Mouse (Mus musculus) intestine, embryonic 15.5 days (tissue): ENCODE results near the gene Apol8. TPM values are rescaled to one million over a fixed set of nuclear protein-coding genes. Genes with fewer than 3 reads are reported as not detected.
"Not testable (repeated sequence)": the region's sequence is repeated elsewhere in the genome, so short reads cannot be mapped to it uniquely, and the experiment has no call there.

Experiments used
- ATAC-seq: fragments of 200-750 bp; cut with Nextera tagmentation; 2 replicates; pipeline ENCODE4 v1.8.0; 2017; ENCODE audit warnings: moderate TSS enrichment, moderate library complexity
- H3K27ac ChIP-seq: fragments of 300-500 bp; sonication (generic); 2 replicates; pipeline ENCODE4 v1.5.1; 2015; ENCODE audit warnings: mild to moderate bottlenecking, inconsistent platforms
- H3K27me3 ChIP-seq: fragments of 300-500 bp; sonication (generic); replicated peaks from 2 replicates; pipeline ENCODE4 v1.6.1; 2015; ENCODE audit warnings: inconsistent platforms
- H3K36me3 ChIP-seq: fragments of 300-500 bp; sonication (generic); 2 replicates; pipeline ENCODE4 v1.6.1; 2015; ENCODE audit warnings: inconsistent platforms
- H3K4me1 ChIP-seq: fragments of 300-500 bp; sonication (generic); replicated peaks from 2 replicates; pipeline ENCODE4 v1.6.1; 2015; ENCODE audit warnings: inconsistent platforms
- H3K4me2 ChIP-seq: fragments of 300-500 bp; sonication (generic); replicated peaks from 2 replicates; pipeline ENCODE4 v1.6.1; 2015; ENCODE audit warnings: mild to moderate bottlenecking, inconsistent platforms
- H3K4me3 ChIP-seq: fragments of 300-500 bp; sonication (generic); replicated peaks from 2 replicates; pipeline ENCODE4 v1.5.1; 2015; ENCODE audit warnings: inconsistent platforms
- H3K9ac ChIP-seq: fragments of 300-500 bp; sonication (generic); 2 replicates; pipeline ENCODE4 v1.6.1; 2015; ENCODE audit warnings: inconsistent platforms
- H3K9me3 ChIP-seq: fragments of 300-500 bp; sonication (generic); 2 replicates; pipeline ENCODE4 v1.6.1; 2016; ENCODE audit warnings: inconsistent platforms
- WGBS: fragments of 180-500 bp; shearing (Covaris S2); methylation state at CpG from one replicate; pipeline ENCODE4 v1.1.7; 2015; 5-methylcytosine and 5-hydroxymethylcytosine counted together
- polyA plus RNA-seq: library from polyadenylated mRNA; unstranded; fragments of >200 nt; fragmentation: Nextera tagmentation; extraction: Ambion mirVana; gene quantifications from 2 replicates; pipeline ENCODE4 v1.2.1, GENCODE M21; 2015

The Apol8 gene
- polyA plus RNA-seq, 1 experiment from 2014 or later = 0.18 TPM

DNA sequence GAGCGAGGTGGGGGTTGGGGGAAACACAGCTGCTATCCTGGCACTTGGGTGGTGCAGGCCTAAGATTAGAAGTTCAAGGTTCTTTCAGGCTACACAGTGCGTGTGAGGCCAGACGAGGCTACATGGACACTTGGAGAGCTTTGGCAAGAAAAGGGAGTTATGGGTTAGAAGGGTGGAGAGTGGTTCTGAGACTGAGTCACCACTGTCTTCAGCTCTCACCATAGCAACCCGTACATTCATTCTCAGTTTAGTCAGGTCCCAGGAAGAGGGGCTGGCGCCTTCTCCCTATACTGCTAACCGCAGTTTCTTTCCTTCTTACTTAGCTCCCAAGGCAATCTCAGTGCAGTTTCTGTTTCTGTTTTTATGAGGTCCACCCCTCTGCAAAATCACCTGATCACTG is 15.2 kb downstream of the Apol8 start:
- H3K27me3 ChIP-seq, H3K4me3 ChIP-seq, H3K9me3 ChIP-seq, H3K36me3 ChIP-seq, H3K4me1 ChIP-seq, H3K9ac ChIP-seq, H3K27ac ChIP-seq, H3K4me2 ChIP-seq: not testable (repeated sequence)
- ATAC-seq = peak; percentile 66
- 67% methylated on average over 6 of the region's 6 CpGs for WGBS

DNA sequence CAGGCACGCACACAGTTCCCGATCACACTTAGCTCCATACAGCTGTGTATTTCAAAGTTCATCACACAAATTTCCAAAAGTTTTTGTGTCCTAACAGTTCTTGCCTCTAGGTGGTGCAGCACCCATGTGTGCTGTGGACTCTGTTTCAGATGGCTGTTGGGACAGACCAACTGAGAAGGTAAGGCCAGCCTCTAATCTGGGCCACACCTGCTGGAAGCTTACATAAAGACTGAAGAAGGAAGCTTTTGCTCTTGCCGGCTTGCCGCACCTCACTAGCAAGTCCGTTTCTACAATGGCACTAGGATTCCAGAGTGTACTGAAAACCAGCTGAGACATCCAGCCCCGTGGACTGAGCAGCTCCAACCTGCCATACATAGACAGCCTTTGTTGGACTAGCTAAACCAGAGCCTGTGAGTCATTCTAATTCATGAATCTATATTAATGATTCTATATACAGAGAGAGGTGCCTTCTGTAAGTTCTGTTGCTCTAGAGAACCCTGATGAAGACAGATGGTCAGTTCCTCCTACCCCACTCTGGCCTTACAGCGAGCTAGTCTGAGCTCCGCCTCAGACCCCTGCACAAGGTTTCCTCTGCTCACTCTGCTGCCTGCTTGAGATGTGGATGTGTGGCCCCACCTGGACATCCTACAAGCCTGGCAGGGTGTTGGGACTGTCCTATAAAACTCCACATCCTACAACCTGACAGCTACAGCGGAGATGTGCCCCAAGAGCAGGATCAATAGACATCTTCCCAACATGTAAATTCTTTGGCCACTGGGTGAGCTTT is 16.1 kb downstream of the Apol8 start:
- no peak overlapping the region for H3K4me2 ChIP-seq
- no peak overlapping the region for H3K9ac ChIP-seq
- H3K36me3 ChIP-seq = no peaks in the 10 kb centered on the region
- H3K4me3 ChIP-seq = no peak overlapping the region
- no peak overlapping the region for H3K27ac ChIP-seq
- no peaks in the 10 kb centered on the region for H3K4me1 ChIP-seq
- H3K27me3 ChIP-seq = no peaks in the 10 kb centered on the region; the same call in none of the 2 replicates
- H3K9me3 ChIP-seq = no peaks in the 10 kb centered on the region
- WGBS = 62% methylated on average over 9 of the region's 9 CpGs
- ATAC-seq = peak; percentile 73

GRCm38 (mm10) chr15:77733903-77734302 is 22.9 kb downstream of the Apol8 start:
- not testable (repeated sequence) for H3K36me3 ChIP-seq, ATAC-seq, H3K9ac ChIP-seq, H3K4me3 ChIP-seq, H3K27ac ChIP-seq, H3K27me3 ChIP-seq, H3K9me3 ChIP-seq, H3K4me1 ChIP-seq, H3K4me2 ChIP-seq
- 72% methylated on average over 4 of the region's 4 CpGs for WGBS

- not testable (repeated sequence) for H3K9ac ChIP-seq, H3K27ac ChIP-seq, H3K36me3 ChIP-seq, ATAC-seq, H3K9me3 ChIP-seq, H3K4me1 ChIP-seq, H3K4me2 ChIP-seq, H3K4me3 ChIP-seq, H3K27me3 ChIP-seq
- 65% methylated on average over 8 of the region's 8 CpGs for WGBS
Observed at GRCm38 (mm10) chr15:77733380-77733779, 23.4 kb downstream of the Apol8 start.

DNA sequence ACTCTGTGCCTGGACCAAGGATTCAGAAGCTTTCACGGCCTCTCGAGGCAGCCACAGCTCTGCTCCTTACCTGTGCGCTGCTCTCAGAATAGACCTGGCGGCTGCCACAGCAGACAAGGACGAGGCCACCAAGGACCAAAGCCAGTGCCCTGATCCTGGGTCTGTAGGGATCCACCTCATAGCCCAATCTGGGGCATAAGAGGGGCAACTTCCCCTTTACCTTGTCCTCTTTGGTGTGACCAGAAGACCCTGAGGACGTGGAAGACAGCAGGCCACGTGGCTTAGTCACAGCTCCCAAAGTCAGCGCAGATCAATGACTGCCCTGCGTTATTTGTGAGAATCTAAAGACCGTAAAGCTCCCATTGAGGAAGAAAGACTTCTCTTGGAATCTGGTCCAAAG is 24.0 kb downstream of the Apol8 start:
- WGBS = 76% methylated on average over 10 of the region's 10 CpGs
- H3K9ac ChIP-seq, H3K4me3 ChIP-seq, H3K27ac ChIP-seq, ATAC-seq, H3K36me3 ChIP-seq, H3K9me3 ChIP-seq, H3K4me2 ChIP-seq, H3K4me1 ChIP-seq, H3K27me3 ChIP-seq: not testable (repeated sequence)

GRCm38 (mm10) chr15:77731605-77732004 is 25.2 kb downstream of the Apol8 start:
- Histone ChIP-seq H3K4me3 (no peak overlapping the region), H3K9me3 (no peaks in the 10 kb centered on the region), H3K4me1 (no peaks in the 10 kb centered on the region), H3K27me3 (no peaks in the 10 kb centered on the region), H3K4me2 (no peak overlapping the region), H3K9ac (no peak overlapping the region), H3K36me3 (no peaks in the 10 kb centered on the region), H3K27ac (no peak overlapping the region)
- WGBS = 91% methylated on average over 5 of the region's 5 CpGs
- ATAC-seq = no peak

- 87% methylated on average over 2 of the region's 4 CpGs for WGBS
- H3K4me3 ChIP-seq, H3K4me1 ChIP-seq, H3K36me3 ChIP-seq, H3K9me3 ChIP-seq, H3K27ac ChIP-seq, H3K9ac ChIP-seq, H3K27me3 ChIP-seq, H3K4me2 ChIP-seq, ATAC-seq: not testable (repeated sequence)
Observed at GRCm38 (mm10) chr15:77728739-77729138, 28.1 kb downstream of the Apol8 start, which contains the start of gene Apol9b. Apol9b (plus strand) TSS chr15:77729039.

DNA sequence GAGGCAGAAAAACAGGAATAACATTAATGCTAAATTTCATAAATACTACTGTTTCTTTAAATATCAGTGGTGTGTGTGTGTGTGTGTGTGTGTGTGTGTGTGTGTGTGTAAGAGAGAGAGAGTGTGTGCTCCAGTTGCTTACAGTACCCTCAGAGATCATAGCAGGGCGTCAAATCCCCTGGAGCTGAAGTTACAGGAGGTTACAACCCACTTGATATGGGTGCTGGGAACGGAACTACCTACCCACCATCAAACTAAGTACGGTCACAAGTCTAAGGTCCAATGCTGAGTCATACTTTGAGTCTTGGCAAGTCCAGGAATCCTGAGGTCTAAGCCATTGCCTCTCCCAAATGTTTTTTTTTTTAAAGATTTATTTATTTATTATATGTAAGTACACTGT is 29.1 kb downstream of the Apol8 start:
- not testable (repeated sequence) for H3K4me1 ChIP-seq, H3K4me2 ChIP-seq, H3K27ac ChIP-seq, H3K36me3 ChIP-seq, H3K27me3 ChIP-seq, H3K4me3 ChIP-seq, ATAC-seq, H3K9me3 ChIP-seq, H3K9ac ChIP-seq
- WGBS = 77% methylated on average over 3 of the region's 3 CpGs

DNA sequence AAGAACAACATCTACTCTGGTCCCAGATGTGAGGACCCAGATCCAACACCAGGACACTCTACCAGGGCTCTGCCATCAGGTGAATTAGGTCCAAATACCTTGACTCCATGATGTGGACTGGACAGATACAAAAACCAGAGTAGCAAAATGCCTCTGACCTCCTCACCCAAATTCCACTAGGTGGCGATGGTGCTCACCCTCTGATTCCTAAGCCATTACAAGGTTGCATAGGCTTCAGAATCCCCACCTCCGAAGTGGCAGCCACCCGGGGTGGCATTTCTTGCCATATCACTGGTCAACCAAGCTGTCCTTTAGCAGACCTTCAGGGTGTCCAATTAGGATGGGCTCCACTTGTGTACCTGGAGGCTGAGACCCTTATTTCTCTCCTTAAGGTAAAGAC is 29.7 kb downstream of the Apol8 start:
- ATAC-seq, H3K36me3 ChIP-seq: not testable (repeated sequence)
- WGBS = 8% methylated on average over 3 of the region's 3 CpGs

DNA sequence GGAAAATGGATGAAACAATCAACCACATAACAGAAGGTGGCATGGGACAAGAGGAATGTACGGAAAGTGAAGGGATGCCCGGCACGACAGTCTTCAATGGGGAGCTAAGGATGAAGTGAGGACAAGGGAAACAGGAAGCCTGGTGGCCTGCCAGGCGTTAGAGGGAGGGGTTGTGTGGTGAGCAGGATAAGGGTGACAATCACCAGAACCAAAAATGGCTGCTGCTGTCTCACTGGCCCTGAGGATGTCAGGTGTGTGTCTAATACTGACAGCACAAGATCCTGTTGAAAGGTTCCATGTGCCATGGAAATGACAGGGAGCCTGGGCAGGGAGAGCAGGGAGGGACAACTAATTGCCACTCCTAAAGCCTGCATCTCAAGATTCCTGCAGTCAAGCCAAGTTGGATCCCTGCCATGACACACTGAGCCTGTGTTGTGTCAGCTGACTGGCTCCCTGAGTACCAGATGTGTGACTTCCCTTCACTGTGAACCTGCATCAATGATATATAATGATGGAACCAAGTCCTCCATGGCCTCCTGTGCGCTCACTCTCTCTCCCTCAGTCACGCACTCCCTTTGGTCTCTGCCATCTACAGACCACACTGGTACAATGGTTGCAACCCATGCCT is 31.3 kb downstream of the Apol8 start:
- H3K9me3 ChIP-seq = not testable (repeated sequence)

More for the DNA sequence above, 29.7 kb downstream of the Apol8 start:
- not testable (repeated sequence) for H3K9me3 ChIP-seq, H3K27ac ChIP-seq, H3K4me1 ChIP-seq, H3K27me3 ChIP-seq, H3K4me3 ChIP-seq, H3K4me2 ChIP-seq, H3K9ac ChIP-seq

DNA sequence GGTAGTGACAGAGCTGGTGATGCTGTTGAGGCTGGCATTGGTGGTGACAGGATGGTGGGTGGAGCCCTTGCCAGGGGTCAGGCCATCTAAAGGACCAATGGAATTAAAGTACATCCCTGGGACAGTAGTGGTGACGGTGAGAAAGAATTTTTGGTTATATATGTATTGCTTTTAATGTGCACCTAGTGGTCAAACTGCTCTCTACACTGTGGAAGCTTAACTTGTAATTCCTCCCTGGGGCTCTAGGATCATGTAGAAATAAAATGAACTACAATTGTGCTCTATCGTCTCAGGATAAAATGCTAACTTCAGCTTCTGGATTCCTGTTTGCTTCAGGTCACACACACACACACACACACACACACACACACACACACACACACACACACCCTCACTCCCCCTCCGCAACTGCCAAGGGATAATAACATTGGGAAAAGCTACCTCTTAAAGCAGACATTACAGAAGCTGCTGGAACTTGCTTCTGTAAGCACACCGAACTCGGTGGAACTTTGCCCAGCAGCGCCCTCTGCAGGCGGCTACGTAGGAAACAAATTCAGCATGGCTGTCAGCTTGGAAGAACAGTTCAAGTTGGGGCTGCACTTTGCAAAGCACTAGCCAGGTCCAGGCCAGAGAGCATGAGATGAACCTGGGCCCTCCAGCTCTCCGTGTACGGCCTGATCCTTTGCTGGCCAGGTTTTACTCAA is 32.4 kb downstream of the Apol8 start:
- H3K9ac ChIP-seq, H3K36me3 ChIP-seq, H3K27ac ChIP-seq, H3K4me2 ChIP-seq, H3K9me3 ChIP-seq, H3K4me3 ChIP-seq, H3K27me3 ChIP-seq, H3K4me1 ChIP-seq: not testable (repeated sequence)
- peak; percentile 41; the same call in 1 of the 2 replicates for ATAC-seq
- 24% methylated on average over 4 of the region's 10 CpGs for WGBS

More for the DNA sequence above, 31.3 kb downstream of the Apol8 start:
- H3K4me1 ChIP-seq, H3K27me3 ChIP-seq, H3K9ac ChIP-seq, H3K4me2 ChIP-seq, H3K4me3 ChIP-seq, ATAC-seq, H3K27ac ChIP-seq, H3K36me3 ChIP-seq: not testable (repeated sequence)
- 56% methylated on average over 6 of the region's 6 CpGs for WGBS

- no CpG with 5 or more reads among the region's 3 CpGs for WGBS
- not testable (repeated sequence) for H3K4me3 ChIP-seq
Observed at GRCm38 (mm10) chr15:77721509-77721908, 35.3 kb downstream of the Apol8 start.

More at GRCm38 (mm10) chr15:77721509-77721908, 35.3 kb downstream of the Apol8 start:
- not testable (repeated sequence) for H3K27ac ChIP-seq, H3K4me1 ChIP-seq, ATAC-seq, H3K9ac ChIP-seq, H3K4me2 ChIP-seq, H3K36me3 ChIP-seq, H3K27me3 ChIP-seq, H3K9me3 ChIP-seq
